Mouse (Mus musculus) stomach, embryonic 14.5 days (tissue): ENCODE data around the gene Nagpa. TPM values are rescaled to one million over a fixed set of nuclear protein-coding genes. Genes with fewer than 3 reads are reported as not detected.

ENCODE experiments used
- ATAC-seq: fragments of 200-750 bp; cut with Nextera tagmentation; 2 replicates; pipeline ENCODE4 v1.8.0; 2017; ENCODE audit warnings: low read depth, moderate TSS enrichment; ENCODE audit not compliant: insufficient number of reproducible peaks, insufficient read depth, low FRiP score
- H3K27ac ChIP-seq: fragments of 300-500 bp; sonication (generic); 2 replicates; pipeline ENCODE4 v1.5.1; 2014; ENCODE audit warnings: mild to moderate bottlenecking, low read length, moderate library complexity, mixed read lengths
- H3K27me3 ChIP-seq: fragments of 300-500 bp; sonication (generic); 2 replicates; pipeline ENCODE4 v1.6.1; 2014; ENCODE audit warnings: low read length, control low read depth, mixed read lengths; ENCODE audit not compliant: control insufficient read depth, insufficient read depth
- H3K36me3 ChIP-seq: fragments of 300-500 bp; sonication (generic); 2 replicates; pipeline ENCODE4 v1.6.1; 2014; ENCODE audit warnings: mild to moderate bottlenecking, control low read depth, low read length, moderate library complexity, mixed read lengths; ENCODE audit not compliant: control insufficient read depth, insufficient read depth
- H3K4me1 ChIP-seq: fragments of 300-500 bp; sonication (generic); 2 replicates; pipeline ENCODE4 v1.6.1; 2014; ENCODE audit warnings: low read length, control low read depth, mixed read lengths; ENCODE audit not compliant: control insufficient read depth, insufficient read depth
- H3K4me2 ChIP-seq: fragments of 300-500 bp; sonication (generic); replicated peaks from 2 replicates; pipeline ENCODE4 v1.6.1; 2014; ENCODE audit warnings: low read depth, low read length, control low read depth
- H3K4me3 ChIP-seq: fragments of 300-500 bp; sonication (generic); 2 replicates; pipeline ENCODE4 v1.5.1; 2014; ENCODE audit warnings: low read depth, low read length, control low read depth
- H3K9ac ChIP-seq: fragments of 300-500 bp; sonication (generic); replicated peaks from 2 replicates; pipeline ENCODE4 v1.6.1; 2014; ENCODE audit warnings: low read depth, mild to moderate bottlenecking, control low read depth, low read length, moderate library complexity, mixed read lengths
- H3K9me3 ChIP-seq: fragments of 300-500 bp; sonication (generic); 2 replicates; pipeline ENCODE4 v1.6.1; 2016; ENCODE audit warnings: low read depth, low read length, control low read depth; ENCODE audit not compliant: control insufficient read depth
- WGBS: fragments of 180-500 bp; shearing (Covaris S2); extraction: QIAGEN DNeasy Blood & Tissue Kit; methylation state at CpG from one replicate; pipeline ENCODE4 v1.1.7; 2014; 5-methylcytosine and 5-hydroxymethylcytosine counted together
- microRNA-seq: library from miRNA; unstranded; fragments of <30 nt; microRNA quantifications from one replicate; pipeline ENCODE4, GENCODE M21; 2016
- polyA plus RNA-seq: library from polyadenylated mRNA; unstranded; fragments of >200 nt; fragmentation: Nextera tagmentation; extraction: Ambion mirVana; gene quantifications from 2 replicates; pipeline ENCODE4 v1.2.1, GENCODE M21; 2014

The Nagpa gene
- polyA plus RNA-seq, 1 experiment from 2014 or later = 14.5 TPM

DNA sequence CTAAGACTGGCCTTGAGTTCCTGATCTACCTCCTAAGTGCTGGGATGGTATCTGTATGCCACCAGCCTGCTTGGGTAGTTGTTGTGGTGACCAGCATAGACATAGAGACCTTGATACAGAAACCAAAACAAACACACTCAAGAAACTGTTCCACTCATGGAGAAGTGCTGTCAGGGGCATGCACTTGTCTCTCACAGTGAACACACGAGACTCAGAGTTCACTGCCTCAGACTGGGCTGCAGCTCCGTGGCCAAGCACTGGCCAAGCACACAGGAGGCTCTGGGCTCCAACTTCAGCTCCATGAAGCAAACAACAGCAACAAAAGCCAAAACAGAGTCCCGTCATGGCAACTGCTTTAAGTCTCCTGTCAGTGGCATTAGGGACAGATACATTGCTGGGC lies 48.8 kb downstream of the Nagpa start:
- Histone ChIP-seq H3K27ac (no peak overlapping the region), H3K9ac (no peak overlapping the region), H3K4me2 (no peak overlapping the region), H3K27me3 (no peaks in the 10 kb centered on the region), H3K4me3 (no peak overlapping the region), H3K4me1 (no peaks in the 10 kb centered on the region), H3K9me3 (no peaks in the 10 kb centered on the region), H3K36me3 (no peaks in the 10 kb centered on the region)
- ATAC-seq = no peak
- 55% methylated on average over 3 of the region's 3 CpGs for WGBS

DNA sequence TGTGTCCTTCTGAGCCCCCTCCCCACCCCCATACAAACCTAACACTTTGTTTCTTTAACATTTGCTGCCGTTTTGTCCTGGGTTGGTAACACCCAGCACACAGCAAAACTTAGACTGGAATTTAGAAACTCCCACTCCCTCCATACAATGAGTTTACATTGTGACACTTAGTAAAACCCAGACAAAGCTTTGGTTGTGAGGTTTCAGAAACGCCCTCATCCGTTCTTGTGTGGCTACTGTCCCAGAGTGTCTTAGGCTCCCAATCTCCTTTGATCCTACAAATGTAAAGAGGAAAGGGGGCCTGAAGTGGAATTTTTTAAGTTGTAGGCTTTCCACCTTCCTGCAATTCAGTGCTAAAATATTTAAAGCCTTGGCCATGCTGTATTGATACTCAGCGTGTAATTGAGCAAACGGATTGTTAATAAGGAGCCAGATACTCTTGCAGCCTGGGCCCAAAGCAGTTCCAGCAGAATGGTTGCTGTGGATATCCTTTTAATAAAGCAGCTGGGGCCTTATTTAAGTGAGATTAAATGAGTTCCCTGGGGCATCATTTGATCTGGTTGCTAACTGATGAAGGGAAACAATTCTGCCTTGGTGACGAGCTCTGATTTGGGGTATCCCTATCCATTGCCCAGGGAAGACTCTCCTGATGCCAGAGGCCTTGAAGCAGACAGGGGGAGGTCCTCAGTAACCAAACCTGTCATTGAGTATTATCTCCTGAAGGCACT lies 50.3 kb downstream of the Nagpa start:
- H3K27me3 ChIP-seq = no peaks in the 10 kb centered on the region
- no peaks in the 10 kb centered on the region for H3K4me1 ChIP-seq
- no peak overlapping the region for H3K27ac ChIP-seq
- no peak for ATAC-seq
- 52% methylated on average over 6 of the region's 6 CpGs for WGBS
- no peak overlapping the region for H3K4me3 ChIP-seq
- no peaks in the 10 kb centered on the region for H3K9me3 ChIP-seq
- no peak overlapping the region for H3K4me2 ChIP-seq
- no peak overlapping the region for H3K9ac ChIP-seq
- no peaks in the 10 kb centered on the region for H3K36me3 ChIP-seq

DNA sequence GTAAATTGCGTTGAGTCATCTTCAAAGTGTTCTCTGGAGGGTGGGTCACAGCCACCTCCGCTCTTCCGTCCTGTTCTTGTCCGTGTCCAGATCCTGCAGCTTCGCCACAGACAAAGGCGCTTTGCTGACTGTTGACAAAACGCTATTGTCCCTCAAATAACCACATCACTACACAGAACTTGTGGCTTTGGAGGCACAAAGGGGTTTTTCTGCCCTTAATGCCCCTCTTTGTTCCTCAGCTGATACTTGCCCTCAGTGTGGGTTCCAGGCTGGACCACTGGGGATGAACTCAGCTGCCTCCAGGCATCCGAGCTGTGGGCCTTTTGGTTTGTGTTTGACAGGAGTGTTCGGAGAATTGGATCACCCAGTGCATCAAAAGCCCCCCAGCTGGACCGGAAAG lies 53.3 kb downstream of the Nagpa start:
- no peak for ATAC-seq
- WGBS = 81% methylated on average over 10 of the region's 10 CpGs
- Histone ChIP-seq H3K4me3 (no peak overlapping the region), H3K9me3 (no peaks in the 10 kb centered on the region), H3K4me2 (no peak overlapping the region), H3K27ac (no peak overlapping the region), H3K36me3 (no peaks in the 10 kb centered on the region), H3K4me1 (no peaks in the 10 kb centered on the region), H3K9ac (no peak overlapping the region), H3K27me3 (0 out of 2 replicates have a peak, but pooled peaks cover 3% of the 10 kb centered on the region)

- Histone ChIP-seq H3K9ac (no peak within 1 kb of the TSS), H3K36me3 (no peaks in the 10 kb centered on the region), H3K27ac (no peak within 1 kb of the TSS), H3K4me1 (no peaks in the 10 kb centered on the region), H3K4me2 (peak within 1 kb of the TSS; percentile 53), H3K27me3 (0 out of 2 replicates have a peak, but pooled peaks cover 3% of the 10 kb centered on the region), H3K4me3 (peak within 1 kb of the TSS; percentile 26), H3K9me3 (no peaks in the 10 kb centered on the region)
- ATAC-seq = no peak
- 12% methylated on average over 13 of the region's 13 CpGs for WGBS
Measured at GRCm38 (mm10) chr16:5147037-5147385, 56.8 kb downstream of the Nagpa start, which contains the start of gene Sec14l5. Gene Sec14l5 (plus strand): TSS chr16:5147109.

DNA sequence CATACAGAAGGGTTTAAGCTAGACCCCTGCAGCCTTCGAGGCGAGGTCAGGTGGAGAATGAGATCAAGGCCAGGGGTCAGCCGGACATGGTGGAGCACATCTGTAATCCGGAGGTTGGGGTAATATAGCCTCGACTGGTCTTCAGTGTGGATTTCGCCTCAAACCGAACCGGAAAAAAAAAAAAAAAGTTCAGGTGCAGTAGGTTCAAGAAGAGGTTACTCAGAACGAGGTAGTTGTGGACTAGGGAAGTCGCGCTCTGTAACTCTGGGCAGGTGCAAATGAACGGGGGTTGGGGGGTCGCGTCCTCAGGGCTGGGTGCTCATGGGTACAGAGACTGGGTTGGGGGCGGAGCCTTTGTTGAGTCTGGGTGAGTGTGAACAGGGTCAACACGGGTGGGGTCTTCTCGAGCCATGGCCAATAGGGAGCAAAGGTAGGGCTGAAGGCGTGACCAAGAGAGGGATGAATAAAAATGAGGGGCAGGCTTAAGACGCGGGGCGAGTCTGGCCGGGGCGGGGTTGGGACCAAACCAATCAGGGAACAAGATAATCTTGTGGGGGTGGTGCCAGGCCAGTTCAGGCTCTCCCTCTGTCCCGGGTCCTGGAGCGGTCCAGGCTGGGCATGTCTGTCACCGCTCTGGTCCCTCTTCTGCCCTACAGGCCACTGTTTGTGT lies 57.3 kb downstream of the Nagpa start:
- Histone ChIP-seq H3K27me3 (0 out of 2 replicates have a peak, but pooled peaks cover 3% of the 10 kb centered on the region), H3K9ac (no peak overlapping the region), H3K4me3 (peak overlapping the region; percentile 26), H3K4me1 (no peaks in the 10 kb centered on the region), H3K27ac (no peak overlapping the region), H3K4me2 (peak overlapping the region; percentile 53), H3K9me3 (no peaks in the 10 kb centered on the region), H3K36me3 (no peaks in the 10 kb centered on the region)
- peak; percentile 92 for ATAC-seq
- WGBS = 1% methylated on average over 26 of the region's 26 CpGs

GRCm38 (mm10) chr16:5145570-5145969 lies 58.2 kb downstream of the Nagpa start:
- Histone ChIP-seq H3K36me3 (no peaks in the 10 kb centered on the region), H3K9ac (no peak overlapping the region), H3K9me3 (no peaks in the 10 kb centered on the region), H3K4me2 (no peak overlapping the region), H3K27ac (no peak overlapping the region), H3K4me3 (no peak overlapping the region), H3K27me3 (0 out of 2 replicates have a peak, but pooled peaks cover 3% of the 10 kb centered on the region), H3K4me1 (no peaks in the 10 kb centered on the region)
- 0% methylated on average over 7 of the region's 7 CpGs for WGBS
- ATAC-seq = peak; percentile 37; the same call in 1 of the 2 replicates

Small RNAs within 50 kb of the gene (microRNA-seq; reads per million reads assigned to microRNA genes)
- gene Gm23689 (not detected), gene Gm26095 (not detected), gene Mir6364 (not detected)

Other genes with a start within 250 kb of the Nagpa start
- 50.3 and 54.1 TPM in 2 replicates for gene Anks3, start 239.8 kb downstream of the Nagpa start, polyA plus RNA-seq
- 0.35 TPM in 1 of 2 replicates, not detected in the other for gene Sept12, start 206.2 kb downstream of the Nagpa start, polyA plus RNA-seq
- gene Smim22, start 196.7 kb downstream of the Nagpa start, polyA plus RNA-seq = 38.4 and 38.6 TPM in 2 replicates
- gene Rogdi, start 190.5 kb downstream of the Nagpa start, polyA plus RNA-seq = 52.3 and 61.9 TPM in 2 replicates
- gene Glyr1, start 154.1 kb downstream of the Nagpa start, polyA plus RNA-seq = 76.6 and 81.7 TPM in 2 replicates
- gene Ubn1, start 154.0 kb downstream of the Nagpa start, polyA plus RNA-seq = 24.5 and 26.2 TPM in 2 replicates
- gene Ppl, start 71.6 kb downstream of the Nagpa start, polyA plus RNA-seq = 12.7 and 15.6 TPM in 2 replicates
- 0.06 and 0.13 TPM in 2 replicates for gene Sec14l5, start 56.9 kb downstream of the Nagpa start, polyA plus RNA-seq
- gene AU021092, start 18.3 kb upstream of the Nagpa start, polyA plus RNA-seq = 3.6 and 4.1 TPM in 2 replicates
- gene Alg1, start 29.6 kb upstream of the Nagpa start, polyA plus RNA-seq = 32.5 and 32.9 TPM in 2 replicates
- gene Eef2kmt, start 52.0 kb upstream of the Nagpa start, polyA plus RNA-seq = 35.5 and 36.3 TPM in 2 replicates